Mouse (Mus musculus) stomach, embryonic 16.5 days (tissue): ENCODE results near the gene Apbb2. TPM values are rescaled to one million over a fixed set of nuclear protein-coding genes. Genes with fewer than 3 reads are reported as not detected.

Source experiments
- ATAC-seq: fragments of 200-750 bp; cut with Nextera tagmentation; 2 replicates; pipeline ENCODE4 v1.8.0; 2017; ENCODE audit warnings: moderate number of reproducible peaks, moderate TSS enrichment; ENCODE audit not compliant: insufficient read depth, low FRiP score
- H3K27ac ChIP-seq: fragments of 300-500 bp; sonication (generic); 2 replicates; pipeline ENCODE4 v1.5.1; 2014; ENCODE audit warnings: low read length
- H3K27me3 ChIP-seq: fragments of 300-500 bp; sonication (generic); 2 replicates; pipeline ENCODE4 v1.6.1; 2014; ENCODE audit warnings: low read length, control low read depth, mixed read lengths; ENCODE audit not compliant: control insufficient read depth, insufficient read depth
- H3K36me3 ChIP-seq: fragments of 300-500 bp; sonication (generic); 2 replicates; pipeline ENCODE4 v1.6.1; 2014; ENCODE audit warnings: low read length; ENCODE audit not compliant: control insufficient read depth, insufficient read depth
- H3K4me1 ChIP-seq: fragments of 300-500 bp; sonication (generic); 2 replicates; pipeline ENCODE4 v1.6.1; 2014; ENCODE audit warnings: low read length, control low read depth, mixed read lengths; ENCODE audit not compliant: control insufficient read depth, insufficient read depth
- H3K4me2 ChIP-seq: fragments of 300-500 bp; sonication (generic); 2 replicates; pipeline ENCODE4 v1.6.1; 2014; ENCODE audit warnings: low read depth, low read length, mixed read lengths
- H3K4me3 ChIP-seq: fragments of 300-500 bp; sonication (generic); replicated peaks from 2 replicates; pipeline ENCODE4 v1.5.1; 2014; ENCODE audit warnings: mild to moderate bottlenecking, low read length
- H3K9ac ChIP-seq: fragments of 300-500 bp; sonication (generic); 2 replicates; pipeline ENCODE4 v1.6.1; 2014; ENCODE audit warnings: low read length
- H3K9me3 ChIP-seq: fragments of 300-500 bp; sonication (generic); replicated peaks from 2 replicates; pipeline ENCODE4 v1.6.1; 2016; ENCODE audit warnings: low read length, control low read depth; ENCODE audit not compliant: control insufficient read depth
- WGBS: fragments of 180-500 bp; shearing (Covaris S2); extraction: QIAGEN DNeasy Blood & Tissue Kit; methylation state at CpG from one replicate; pipeline ENCODE4 v1.1.7; 2014; 5-methylcytosine and 5-hydroxymethylcytosine counted together
- polyA plus RNA-seq: library from polyadenylated mRNA; unstranded; fragments of >200 nt; fragmentation: Nextera tagmentation; extraction: Ambion mirVana; gene quantifications from 2 replicates; pipeline ENCODE4 v1.2.1, GENCODE M21; 2015

Gene Apbb2
- polyA plus RNA-seq: 33.7 and 33.9 TPM in 2 replicates

DNA sequence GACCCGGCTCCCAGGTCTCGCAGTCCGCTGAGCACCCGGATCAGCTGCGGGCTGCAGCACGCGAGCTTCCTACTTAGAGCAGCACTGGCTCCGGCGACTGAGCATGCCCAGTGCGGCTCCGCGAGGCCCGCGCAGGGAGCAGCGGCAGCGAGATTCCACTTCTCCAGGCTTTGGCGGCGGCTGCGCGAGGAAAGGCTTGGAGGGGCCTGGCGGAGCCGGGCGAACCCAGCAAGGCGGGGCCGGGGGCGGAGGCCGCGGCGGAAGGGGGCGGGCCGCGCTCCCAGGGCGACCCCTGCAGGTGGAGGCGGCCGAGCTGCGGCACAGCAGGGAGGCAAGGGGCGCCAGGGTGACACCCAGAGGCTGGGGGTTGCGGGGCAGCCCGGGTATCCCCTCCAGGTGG, at the start of gene Apbb2:
Apbb2 (minus strand) TSS at position 188 of the 400 bp plus-strand sequence.
- Histone ChIP-seq H3K4me3 (peak within 1 kb of the TSS; percentile 79), H3K27ac (peak within 1 kb of the TSS; percentile 96), H3K9ac (peak within 1 kb of the TSS; percentile 94), H3K27me3 (no peaks in the 10 kb centered on the region), H3K36me3 (no peaks in the 10 kb centered on the region), H3K4me2 (peak within 1 kb of the TSS; percentile 92), H3K9me3 (no peaks in the 10 kb centered on the region), H3K4me1 (0 out of 2 replicates have a peak, but pooled peaks cover 7% of the 10 kb centered on the region)
- peak; percentile 96 for ATAC-seq
- under 1% methylated on average over 39 of the region's 39 CpGs for WGBS

DNA sequence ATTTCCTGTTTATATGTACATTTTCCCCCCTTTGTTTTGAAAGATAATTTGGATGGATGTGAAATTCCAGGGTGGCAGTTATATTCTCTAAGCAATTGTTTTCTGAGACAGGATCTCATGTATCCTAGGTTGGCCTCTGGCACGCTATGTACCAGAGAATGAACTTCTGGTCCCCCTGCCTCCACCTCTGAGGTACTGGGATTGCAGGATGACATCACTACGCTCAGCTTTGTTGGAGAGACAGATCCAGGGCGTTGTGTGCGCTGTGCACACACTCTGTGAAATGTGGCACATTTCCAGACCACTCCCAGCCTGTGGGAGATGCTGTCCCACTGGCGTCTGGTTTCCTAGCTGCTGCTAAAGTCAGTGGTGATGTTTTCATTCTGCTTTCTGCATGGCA, 35.6 kb upstream of the Apbb2 start:
- Histone ChIP-seq H3K4me1 (peaks cover 4% of the 10 kb centered on the region; the same call in 1 of the 2 replicates), H3K27ac (no peak overlapping the region), H3K9ac (no peak overlapping the region), H3K4me3 (no peak overlapping the region), H3K27me3 (no peaks in the 10 kb centered on the region), H3K9me3 (no peaks in the 10 kb centered on the region), H3K4me2 (no peak overlapping the region), H3K36me3 (no peaks in the 10 kb centered on the region)
- 25% methylated on average over 5 of the region's 5 CpGs for WGBS
- ATAC-seq: peak; percentile 68; the same call in 1 of the 2 replicates

GRCm38 (mm10) chr5:66647504-66647903, 28.9 kb upstream of the Apbb2 start:
- WGBS: 56% methylated on average over 7 of the region's 7 CpGs

DNA sequence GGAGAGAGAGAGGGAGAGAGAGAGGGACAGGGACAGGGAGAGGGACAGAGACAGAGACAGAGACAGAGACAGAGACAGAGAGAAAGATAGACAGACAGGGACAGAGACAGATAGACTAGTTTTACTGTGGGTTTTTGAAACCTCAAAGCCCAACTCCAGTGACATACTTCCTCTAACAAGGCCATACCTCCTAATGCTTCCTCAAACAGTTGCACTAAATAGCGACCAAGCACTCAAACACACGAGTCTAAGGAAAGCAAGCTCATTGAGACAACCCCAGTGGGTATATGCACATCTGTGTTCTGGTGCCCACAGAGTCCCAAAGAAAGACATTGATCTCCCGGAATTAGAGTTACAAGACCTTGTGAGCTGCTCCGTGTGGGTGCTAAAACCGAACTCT, 24.7 kb upstream of the Apbb2 start:
- no peaks in the 10 kb centered on the region for H3K4me1 ChIP-seq
- no peak overlapping the region for H3K4me3 ChIP-seq
- H3K27me3 ChIP-seq: no peaks in the 10 kb centered on the region
- no peak overlapping the region for H3K4me2 ChIP-seq
- no peak for ATAC-seq
- H3K36me3 ChIP-seq: no peaks in the 10 kb centered on the region
- H3K27ac ChIP-seq: no peak overlapping the region
- WGBS: 75% methylated on average over 5 of the region's 5 CpGs
- H3K9me3 ChIP-seq: no peaks in the 10 kb centered on the region
- H3K9ac ChIP-seq: no peak overlapping the region

More at GRCm38 (mm10) chr5:66647504-66647903, 28.9 kb upstream of the Apbb2 start:
- ATAC-seq: no peak
- Histone ChIP-seq H3K27ac (no peak overlapping the region), H3K4me3 (no peak overlapping the region), H3K9ac (no peak overlapping the region), H3K27me3 (no peaks in the 10 kb centered on the region), H3K9me3 (no peaks in the 10 kb centered on the region), H3K4me1 (no peaks in the 10 kb centered on the region), H3K4me2 (no peak overlapping the region), H3K36me3 (no peaks in the 10 kb centered on the region)

GRCm38 (mm10) chr5:66642156-66642555, 23.6 kb upstream of the Apbb2 start:
- ATAC-seq: no peak
- Histone ChIP-seq H3K36me3 (no peaks in the 10 kb centered on the region), H3K9me3 (no peaks in the 10 kb centered on the region), H3K4me2 (no peak overlapping the region), H3K4me3 (no peak overlapping the region), H3K9ac (no peak overlapping the region), H3K27me3 (no peaks in the 10 kb centered on the region), H3K4me1 (no peaks in the 10 kb centered on the region), H3K27ac (no peak overlapping the region)
- WGBS: 82% methylated on average over 4 of the region's 4 CpGs

DNA sequence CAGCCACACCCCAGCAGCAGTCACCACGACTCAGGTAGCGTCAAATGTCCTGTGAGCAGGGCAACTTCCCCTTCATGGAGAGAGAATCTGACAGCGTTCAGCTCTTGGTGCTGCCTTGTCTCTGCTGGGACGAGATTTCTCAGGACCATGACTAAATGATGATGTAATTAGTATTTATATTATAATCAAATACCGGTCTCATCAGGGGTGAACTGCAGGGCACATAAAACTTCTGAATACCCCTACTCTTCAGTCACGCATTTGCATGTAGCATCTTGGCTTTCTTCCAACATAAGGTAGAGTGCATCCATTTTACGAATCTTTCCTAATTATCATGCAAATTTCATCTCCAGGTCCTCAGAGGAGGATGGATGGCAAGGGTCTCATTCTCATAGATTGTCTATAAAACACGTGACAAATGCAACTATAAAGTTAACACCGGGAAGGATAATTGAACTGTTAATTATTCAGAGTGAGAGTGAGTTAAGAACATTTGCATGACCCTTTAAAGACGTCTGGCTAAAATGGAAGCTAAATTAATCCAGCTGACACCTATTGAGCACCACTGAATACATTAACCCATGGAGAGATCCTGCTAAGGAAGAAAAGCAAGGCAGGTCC, 17.0 kb upstream of the Apbb2 start:
- H3K4me2 ChIP-seq: no peak overlapping the region
- H3K27me3 ChIP-seq: no peaks in the 10 kb centered on the region
- no peak overlapping the region for H3K4me3 ChIP-seq
- H3K9ac ChIP-seq: no peak overlapping the region
- no peaks in the 10 kb centered on the region for H3K9me3 ChIP-seq
- H3K27ac ChIP-seq: no peak overlapping the region
- no peaks in the 10 kb centered on the region for H3K36me3 ChIP-seq
- WGBS: 65% methylated on average over 10 of the region's 10 CpGs
- H3K4me1 ChIP-seq: no peaks in the 10 kb centered on the region
- no peak for ATAC-seq

GRCm38 (mm10) chr5:66627805-66628204, 9.2 kb upstream of the Apbb2 start:
- no peaks in the 10 kb centered on the region for H3K9me3 ChIP-seq
- no peak overlapping the region for H3K4me3 ChIP-seq
- H3K4me1 ChIP-seq: no peaks in the 10 kb centered on the region
- H3K9ac ChIP-seq: no peak overlapping the region
- no peaks in the 10 kb centered on the region for H3K27me3 ChIP-seq
- no peak for ATAC-seq
- H3K4me2 ChIP-seq: no peak overlapping the region
- no peak overlapping the region for H3K27ac ChIP-seq
- no peaks in the 10 kb centered on the region for H3K36me3 ChIP-seq
- 69% methylated on average over 7 of the region's 7 CpGs for WGBS

- peak overlapping the region; percentile 69 for H3K9ac ChIP-seq
- H3K9me3 ChIP-seq: no peaks in the 10 kb centered on the region
- ATAC-seq: peak; percentile 78
- H3K27ac ChIP-seq: peak overlapping the region; percentile 39
- under 1% methylated on average over 41 of the region's 41 CpGs for WGBS
- H3K4me1 ChIP-seq: 0 out of 2 replicates have a peak, but pooled peaks cover 5% of the 10 kb centered on the region
- no peaks in the 10 kb centered on the region for H3K27me3 ChIP-seq
- H3K36me3 ChIP-seq: no peaks in the 10 kb centered on the region
- peak overlapping the region; percentile 70 for H3K4me2 ChIP-seq
- H3K4me3 ChIP-seq: peak overlapping the region; percentile 49
Measured at GRCm38 (mm10) chr5:66620191-66620625, 1.6 kb upstream of the Apbb2 start.

DNA sequence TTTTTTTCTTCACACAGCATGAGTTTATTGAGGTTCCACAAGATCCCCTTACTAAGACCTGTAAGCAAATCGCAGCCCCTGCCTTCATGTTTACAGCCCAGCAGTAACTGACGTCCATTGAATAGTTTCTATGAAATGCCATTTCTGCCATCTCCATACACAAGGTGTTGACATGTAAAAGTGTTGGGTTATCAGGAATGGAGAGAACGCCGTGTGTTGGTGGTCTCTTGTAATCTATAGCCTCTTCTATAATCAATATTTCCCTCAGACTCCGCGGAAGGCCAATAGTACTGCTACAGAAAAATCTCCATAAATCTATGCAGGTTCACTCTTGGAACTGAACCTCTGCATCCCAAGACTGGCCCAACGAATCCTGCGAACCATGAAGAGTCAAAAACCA, 1.1 kb upstream of the Apbb2 start:
- Histone ChIP-seq H3K4me2 (peak overlapping the region; percentile 70), H3K27ac (0 out of 2 replicates have a peak overlapping the region, but pooled peaks have one; percentile 39), H3K4me3 (peak overlapping the region; percentile 49), H3K27me3 (no peaks in the 10 kb centered on the region), H3K9me3 (no peaks in the 10 kb centered on the region), H3K4me1 (0 out of 2 replicates have a peak, but pooled peaks cover 7% of the 10 kb centered on the region), H3K36me3 (no peaks in the 10 kb centered on the region), H3K9ac (peak overlapping the region; percentile 69)
- ATAC-seq: no peak
- WGBS: 39% methylated on average over 8 of the region's 8 CpGs
